Mouse (Mus musculus) ES-E14 (cell line): Measurements from ENCODE around the gene Nfe2l2. TPM values are rescaled to one million over a fixed set of nuclear protein-coding genes. Genes with fewer than 3 reads are reported as not detected.

Source experiments
- DNase-seq: peaks from one replicate; pipeline ENCODE4 v3.0.0-alpha.2; 2013; ENCODE audit warnings: low read depth, low spot score
- H3K27ac ChIP-seq: 2 replicates; pipeline ENCODE4 v1.5.1; 2012; ENCODE audit warnings: low read depth, mild to moderate bottlenecking, low read length, moderate library complexity, mixed read lengths; ENCODE audit not compliant: poor library complexity, insufficient read depth, severe bottlenecking
- H3K36me3 ChIP-seq: 2 replicates; pipeline ENCODE4 v1.6.1; 2012; ENCODE audit warnings: mild to moderate bottlenecking, low read length, moderate library complexity, mixed read lengths; ENCODE audit not compliant: control insufficient read depth, poor library complexity, insufficient read depth, severe bottlenecking
- H3K4me1 ChIP-seq, 2 experiments: fragments of 150-350 bp in 1 of 2; sonication (generic) in 1 of 2; 2 replicates each; pipeline ENCODE4 v1.6.1; 2012; ENCODE audit warnings: low read length in 2 of 2, mild to moderate bottlenecking in 1 of 2, mixed read lengths in 1 of 2; ENCODE audit not compliant: control insufficient read depth in 2 of 2, insufficient read depth in 2 of 2, poor library complexity in 1 of 2
- H3K4me3 ChIP-seq, 2 experiments: fragments of 150-350 bp in 1 of 2; sonication (generic) in 1 of 2; 2 replicates each; pipeline ENCODE4 v1.5.1; 2012; ENCODE audit warnings: low read length in 2 of 2, low read depth in 1 of 2, mild to moderate bottlenecking in 1 of 2, mixed read lengths in 1 of 2; ENCODE audit not compliant: insufficient read depth in 1 of 2, poor library complexity in 1 of 2, severe bottlenecking in 1 of 2
- H3K9ac ChIP-seq: 2 replicates; pipeline ENCODE4 v1.6.1; 2012; ENCODE audit warnings: low read depth, mild to moderate bottlenecking, low read length, mixed read lengths; ENCODE audit not compliant: poor library complexity, insufficient read depth, severe bottlenecking
- H3K9me3 ChIP-seq: fragments of 150-350 bp; sonication (generic); 2 replicates; pipeline ENCODE4 v1.6.1; 2012; ENCODE audit warnings: low read depth, mild to moderate bottlenecking, low read length; ENCODE audit not compliant: control insufficient read depth, insufficient read depth
- CHD2 ChIP-seq: IDR thresholded peaks from 2 replicates; pipeline ENCODE4 v1.6.1; 2014; ENCODE audit warnings: mild to moderate bottlenecking, low read depth, low read length, inconsistent platforms
- HCFC1 ChIP-seq: IDR thresholded peaks from 2 replicates; pipeline ENCODE4 v1.6.1; 2012; ENCODE audit warnings: low read length, inconsistent platforms, borderline replicate concordance; ENCODE audit not compliant: insufficient read depth
- MAFK ChIP-seq: IDR thresholded peaks from 2 replicates; pipeline ENCODE4 v1.6.1; 2014; ENCODE audit warnings: mild to moderate bottlenecking, low read depth, low read length, inconsistent platforms; ENCODE audit not compliant: insufficient read depth
- ZC3H11A ChIP-seq: IDR thresholded peaks from 2 replicates; pipeline ENCODE4 v1.6.1; 2012; ENCODE audit warnings: low read depth, mild to moderate bottlenecking, inconsistent platforms, low read length, borderline replicate concordance
- ZNF384 ChIP-seq: IDR thresholded peaks from 2 replicates; pipeline ENCODE4 v1.6.1; 2012; ENCODE audit warnings: low read depth, low read length, inconsistent platforms
- in situ Hi-C, 2 experiments: fragments of 600-800 bp; cut with MboI; formaldehyde crosslinking; loops; one replicate each; pipeline ENCODE4 v1.15.1; 2025; ENCODE audit warnings: low sequenced_read_pairs in 2 of 2, inconsistent platforms in 1 of 2; ENCODE audit not compliant: unreplicated experiment in 2 of 2
- total RNA-seq: library from RNA; depleted of rRNA; stranded (reverse); fragments of 300-350 nt; gene quantifications from 2 replicates; pipeline ENCODE4 v1.2.3, GENCODE M21; 2012

Gene Nfe2l2
- total RNA-seq, 1 experiment = 28.4 TPM

- no peak overlapping the region for H3K4me3 ChIP-seq
- in situ Hi-C loops = no loop called here
- no peaks in the 10 kb centered on the region for H3K9me3 ChIP-seq
- H3K36me3 ChIP-seq = no peaks in the 10 kb centered on the region
- TF ChIP-seq MAFK = no peak
- no peak for TF ChIP-seq HCFC1
- no peak for TF ChIP-seq CHD2
- no peak for TF ChIP-seq ZC3H11A
- no peak for TF ChIP-seq ZNF384
- DNase-seq = no peak
- H3K9ac ChIP-seq = no peak overlapping the region
- no peak overlapping the region for H3K27ac ChIP-seq
- H3K4me1 ChIP-seq = 0 out of 4 replicates have a peak, but pooled peaks cover 0 to 1% of the 10 kb centered on the region in 2 experiments
These were observed 45.7 kb upstream of the Nfe2l2 start for GRCm38 (mm10) chr2:75750043-75750718.

DNA sequence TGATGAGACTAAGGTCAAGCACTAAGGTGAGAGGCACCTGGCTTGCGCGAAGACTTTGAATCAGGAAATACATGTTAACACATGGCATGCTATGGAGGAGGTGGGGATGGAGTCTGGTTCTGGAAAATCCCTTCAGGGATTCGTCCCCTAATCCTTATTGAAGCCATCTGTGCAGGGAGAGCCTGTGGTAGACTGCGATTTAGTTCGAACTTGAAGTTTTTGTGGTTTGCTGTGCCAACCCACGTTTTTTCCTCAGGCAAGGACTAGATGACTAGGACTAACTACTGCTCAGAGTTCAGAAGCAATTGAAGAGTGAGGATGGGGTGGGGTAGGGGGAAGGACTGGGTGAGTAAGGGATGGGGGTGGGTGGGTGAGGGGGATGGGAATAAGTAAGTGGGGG lies 44.4 kb upstream of the Nfe2l2 start:
- no peak overlapping the region for H3K4me3 ChIP-seq
- H3K27ac ChIP-seq = no peak overlapping the region
- in situ Hi-C loops = no loop called here
- no peak overlapping the region for H3K9ac ChIP-seq
- H3K9me3 ChIP-seq = no peaks in the 10 kb centered on the region
- no peak for TF ChIP-seq ZNF384
- no peak for TF ChIP-seq MAFK
- TF ChIP-seq ZC3H11A = no peak
- TF ChIP-seq CHD2 = no peak
- no peak for TF ChIP-seq HCFC1
- H3K4me1 ChIP-seq = 0 out of 4 replicates have a peak, but pooled peaks cover 0 to 1% of the 10 kb centered on the region in 2 experiments
- no peaks in the 10 kb centered on the region for H3K36me3 ChIP-seq
- DNase-seq = no peak

DNA sequence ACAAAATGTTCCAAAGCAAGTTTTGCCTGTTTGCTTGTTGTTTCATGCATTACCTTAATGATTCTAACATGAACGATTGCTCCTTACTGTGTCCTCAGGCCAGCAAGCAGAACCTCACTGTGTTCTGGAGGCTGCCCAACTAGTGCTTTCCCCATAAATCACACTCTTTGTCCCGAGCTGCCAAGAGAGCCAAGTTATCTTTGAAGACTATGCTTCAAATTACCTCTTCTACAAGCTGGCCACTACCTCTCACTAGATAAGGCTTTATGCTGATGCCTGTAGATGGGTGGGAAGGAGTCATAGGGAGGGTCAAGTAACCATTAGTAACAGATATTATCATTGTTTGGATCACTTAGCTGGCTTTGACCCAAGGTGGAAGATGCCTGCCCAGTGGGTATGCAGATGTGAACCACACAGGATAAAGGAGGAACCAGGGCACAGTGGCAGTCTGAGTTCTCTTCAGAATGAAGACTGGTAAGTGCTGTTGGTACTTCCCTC lies 32.6 kb upstream of the Nfe2l2 start:
- in situ Hi-C loops = no loop called here
- Histone ChIP-seq H3K27ac (no peak overlapping the region), H3K4me3 (no peak overlapping the region), H3K9me3 (no peaks in the 10 kb centered on the region), H3K4me1 (no peaks in the 10 kb centered on the region), H3K36me3 (no peaks in the 10 kb centered on the region), H3K9ac (no peak overlapping the region)
- no peak for DNase-seq
- TF ChIP-seq MAFK (no peak), HCFC1 (no peak)

DNA sequence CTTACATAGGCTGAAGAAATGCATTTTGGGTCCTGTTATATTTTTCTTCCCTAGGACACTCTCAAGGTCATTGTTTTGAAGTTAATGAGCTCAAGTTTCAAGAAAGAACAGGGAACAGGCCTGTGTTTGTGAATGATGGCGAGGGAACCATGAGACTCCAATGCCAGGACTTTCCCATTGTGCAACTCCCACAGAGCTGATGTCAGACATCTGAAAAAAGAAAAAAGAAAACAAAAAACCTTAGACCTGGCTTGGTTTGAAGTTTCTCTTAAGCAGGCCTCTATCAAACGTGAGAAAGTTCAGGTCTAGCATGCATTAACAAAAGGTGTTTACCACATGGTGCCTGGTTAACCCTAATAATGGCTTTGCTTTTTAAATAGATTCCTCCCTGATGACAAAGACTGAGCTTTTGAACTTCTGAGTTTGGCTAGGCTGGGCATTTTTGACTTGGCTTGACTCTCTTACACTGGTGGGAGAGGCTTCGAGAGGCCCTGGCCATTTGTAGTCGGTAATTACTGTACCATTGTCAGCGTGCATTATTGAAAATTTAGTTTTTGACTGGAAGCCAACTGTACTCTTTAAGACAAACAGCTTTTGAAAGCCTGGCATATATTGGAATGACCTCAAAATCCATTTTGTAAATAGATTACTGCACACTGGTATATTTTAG lies 29.9 kb upstream of the Nfe2l2 start:
- Histone ChIP-seq H3K27ac (no peak overlapping the region), H3K4me1 (peaks cover 0 to 8% of the 10 kb centered on the region in 2 experiments; a peak in 1 of 4 replicates), H3K9me3 (no peaks in the 10 kb centered on the region), H3K36me3 (no peaks in the 10 kb centered on the region), H3K4me3 (no peak overlapping the region), H3K9ac (no peak overlapping the region)
- in situ Hi-C loops = no loop called here
- no peak for TF ChIP-seq MAFK
- no peak for TF ChIP-seq HCFC1
- no peak for TF ChIP-seq ZNF384
- TF ChIP-seq ZC3H11A = no peak
- no peak for TF ChIP-seq CHD2
- DNase-seq = no peak
